Mouse (Mus musculus) lung, adult 18-20 months (tissue): ENCODE measurements at regions not wholly inside any gene's neighbourhood (a gene's known extent, or its start where the extent isn't known, plus 50 kb on each side); places are given as distances from the start of the nearest gene placed in this dataset.
"Not testable (repeated sequence)": the region's sequence is repeated elsewhere in the genome, so short reads cannot be mapped to it uniquely, and the experiment has no call there.

Experiments
- DNase-seq, 2 experiments: peaks; one replicate each; pipeline ENCODE4 v3.0.0; 2022; ENCODE audit warnings: mixed read lengths in 2 of 2

DNA sequence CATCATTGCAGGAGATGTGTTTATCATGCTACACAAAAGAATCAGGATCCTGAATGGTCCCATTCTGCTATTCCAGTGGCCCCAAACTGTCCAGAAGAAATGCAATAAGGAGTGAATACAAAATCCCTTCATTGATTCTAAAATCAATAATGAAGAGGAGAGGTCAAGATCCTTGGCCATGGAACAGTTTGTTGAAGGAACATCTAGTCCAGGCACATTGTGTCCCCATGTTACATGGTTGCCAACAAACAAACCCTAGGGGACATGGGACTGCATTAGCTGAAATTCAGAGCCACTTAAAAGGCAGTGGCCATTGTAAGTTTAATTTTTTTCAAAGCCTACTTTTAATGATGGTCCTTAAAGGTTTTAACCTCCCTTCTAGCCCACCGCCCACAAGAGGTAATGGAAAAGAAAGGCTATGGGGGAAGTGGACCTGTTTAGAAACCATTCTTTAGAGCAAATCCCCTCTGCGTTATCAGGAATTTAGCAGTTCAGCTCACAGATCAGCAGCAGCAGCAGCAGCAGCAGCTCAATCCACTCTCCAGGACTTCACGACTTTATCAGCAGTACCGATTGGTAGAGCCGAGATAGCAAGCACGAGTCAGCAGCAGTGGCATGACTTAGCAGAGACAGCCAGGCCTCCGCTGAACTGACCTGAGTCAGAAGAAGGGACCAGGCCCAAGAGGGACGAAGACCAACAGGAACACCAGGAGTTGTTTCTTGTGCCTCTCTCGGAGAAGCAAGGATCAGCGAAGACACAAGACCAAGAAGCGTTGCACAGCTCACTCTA is 268.3 kb downstream of the Setd4 start:
- no peak for DNase-seq

DNA sequence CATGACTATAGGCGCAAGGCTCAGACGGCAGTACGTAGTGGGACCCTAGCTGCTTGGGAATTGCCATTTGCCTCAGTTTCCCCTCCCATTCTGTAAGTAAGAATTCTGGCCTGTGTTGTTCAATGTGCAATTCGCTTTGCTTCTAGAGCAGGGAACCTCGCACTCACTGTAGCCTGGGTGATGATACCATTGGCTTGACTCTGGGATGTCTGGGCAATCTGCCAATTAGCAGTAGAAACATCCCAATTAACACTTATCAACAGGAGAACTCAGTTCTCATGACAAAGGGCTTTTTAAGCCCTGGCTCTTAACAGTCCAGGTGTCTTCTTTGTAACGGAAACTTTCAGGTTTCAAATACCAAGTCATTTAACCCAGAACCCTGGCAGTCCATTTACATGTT is 270.2 kb downstream of the Setd4 start:
- no peak for DNase-seq

DNA sequence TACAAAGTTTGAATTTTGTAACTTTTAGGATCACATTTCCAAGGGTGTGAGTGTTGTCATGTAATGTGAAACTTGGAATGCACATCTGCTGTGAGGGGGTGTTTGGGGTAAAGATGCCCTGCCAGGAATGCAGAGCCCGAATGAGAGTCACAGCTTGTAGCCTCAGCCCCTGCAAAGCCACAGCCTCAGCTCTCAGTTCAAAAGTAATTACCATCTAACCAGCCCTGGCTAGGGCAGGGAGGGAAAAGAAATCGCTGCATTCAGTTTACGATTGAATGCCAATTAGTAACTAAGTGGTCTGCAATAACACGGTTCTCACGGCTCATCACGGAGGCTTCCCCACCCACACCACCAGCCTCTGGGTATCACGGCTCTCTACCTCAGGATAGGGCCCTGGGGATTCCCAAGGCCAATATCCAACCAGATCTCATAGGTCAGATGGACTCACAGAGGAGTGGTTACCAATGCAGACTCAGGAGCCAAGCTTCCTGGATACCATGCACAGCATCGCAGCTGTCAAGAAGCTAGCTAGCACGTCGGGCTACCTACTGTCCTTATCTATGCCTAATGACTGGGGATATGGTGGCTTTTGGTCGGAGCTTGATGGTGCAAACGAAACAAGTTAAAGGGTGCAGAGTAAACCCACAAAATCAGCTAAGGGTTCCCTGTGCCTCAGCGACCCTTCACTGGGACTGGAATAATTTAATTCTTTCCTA is 275.0 kb downstream of the Setd4 start:
- no peak for DNase-seq

DNA sequence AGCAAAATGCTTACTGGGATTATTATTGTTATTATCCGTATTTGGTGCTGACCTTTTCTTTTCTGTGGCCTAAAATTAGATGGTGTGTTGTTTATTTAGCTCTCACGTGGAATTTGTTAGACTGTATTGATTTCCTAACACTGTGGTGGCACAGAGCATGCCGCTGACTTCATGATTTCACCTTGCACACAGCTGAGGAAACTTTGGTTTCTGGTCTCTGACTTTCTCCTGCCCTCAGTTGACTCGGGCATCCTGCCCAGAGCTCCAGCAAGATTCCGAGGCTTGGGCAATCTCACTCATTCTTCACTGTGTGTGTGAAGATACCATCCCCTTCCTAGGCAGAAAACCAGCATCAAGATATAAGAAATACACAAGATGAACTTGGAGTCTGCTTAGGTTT is 279.0 kb downstream of the Setd4 start:
- peak; percentile 20 to 30 for DNase-seq

DNA sequence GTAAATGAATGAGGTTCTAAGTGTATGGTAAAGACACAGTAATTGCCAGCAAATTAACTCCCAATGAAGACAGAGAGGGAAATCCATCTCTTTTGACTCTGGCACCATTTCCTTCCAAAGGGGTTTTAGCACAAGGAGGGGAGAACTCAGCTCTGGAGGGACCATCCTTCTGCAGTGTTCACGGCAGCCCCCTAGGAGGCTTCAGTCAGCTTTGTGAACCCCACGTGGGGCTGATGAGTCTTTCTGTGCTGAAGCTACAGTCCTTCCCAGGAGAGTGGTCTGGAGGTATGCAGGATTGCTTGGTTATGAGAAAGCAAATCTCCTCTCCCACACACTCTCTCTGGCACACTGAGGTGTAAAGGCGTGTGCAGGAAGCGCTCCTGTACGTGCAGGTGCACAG is 280.7 kb downstream of the Setd4 start:
- DNase-seq: no peak

DNA sequence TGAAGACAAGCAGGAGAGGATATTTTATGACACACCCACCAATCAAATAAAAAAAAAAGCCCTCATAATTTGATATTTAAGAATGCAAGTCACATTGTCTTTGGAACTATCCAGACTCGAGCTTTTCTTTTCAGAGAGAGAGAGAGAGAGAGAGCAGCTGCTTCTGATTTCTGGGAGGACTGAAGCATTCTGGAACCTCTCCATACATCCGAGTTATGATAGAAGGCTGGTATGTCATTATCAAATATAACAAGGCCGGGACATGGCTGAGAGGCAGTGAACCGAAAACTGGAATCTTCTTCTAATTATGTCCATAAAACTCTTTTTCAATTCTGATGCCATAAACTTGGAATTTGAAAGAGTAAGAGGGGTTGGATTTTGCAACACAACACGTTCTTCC is 284.3 kb downstream of the Setd4 start:
- no peak for DNase-seq

DNA sequence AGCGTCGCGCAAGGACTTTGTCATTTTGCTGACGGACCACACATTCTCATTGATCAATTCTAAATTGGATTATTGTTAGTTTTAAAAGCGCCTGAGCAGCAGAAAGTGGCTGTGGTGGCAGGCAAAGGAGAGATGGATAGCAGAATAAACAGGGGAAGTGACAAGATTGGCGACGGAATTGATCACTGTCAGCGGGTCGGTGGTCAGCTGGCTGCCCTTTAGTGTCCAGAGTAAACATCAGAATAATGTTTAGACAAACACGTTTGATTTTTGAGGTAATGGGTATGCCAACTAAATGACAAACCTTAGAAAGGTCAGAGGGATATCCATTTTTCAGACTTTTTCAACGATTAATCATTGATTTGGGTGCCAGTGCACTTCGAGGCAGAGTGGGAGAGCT is 292.2 kb downstream of the Setd4 start:
- DNase-seq: no peak

DNA sequence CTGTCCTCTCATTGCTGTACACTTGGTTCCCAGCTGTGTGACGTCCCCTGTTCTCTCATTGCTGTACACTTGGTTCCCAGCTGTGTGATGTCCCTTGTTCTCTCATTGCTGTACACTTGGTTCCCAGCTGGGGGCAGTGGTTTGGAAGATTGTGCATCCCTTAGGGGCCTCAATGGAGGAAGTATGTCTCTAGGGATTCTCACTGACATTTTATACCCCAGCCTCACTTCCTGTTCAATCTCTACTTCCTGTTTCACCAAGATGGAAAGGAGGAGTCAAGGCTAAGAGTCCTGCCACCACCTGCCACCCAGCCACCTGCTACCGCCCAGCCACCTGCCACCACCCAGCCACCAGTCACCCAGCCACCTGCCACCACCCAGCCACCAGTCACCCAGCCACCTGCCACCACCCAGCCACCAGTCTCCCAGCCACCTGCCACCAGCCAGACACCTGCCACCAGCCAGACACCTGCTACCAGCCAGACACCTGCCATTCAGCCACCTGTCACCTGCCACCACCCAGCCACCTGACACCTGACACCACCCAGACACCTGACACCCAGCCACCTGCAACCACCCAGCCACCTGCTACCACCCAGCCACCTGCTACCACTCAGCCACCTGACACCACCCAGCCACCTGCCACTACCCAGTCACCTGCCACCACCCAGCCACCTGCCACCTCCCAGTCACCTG is 295.1 kb downstream of the Setd4 start:
- DNase-seq: peak; percentile 10 to 31

DNA sequence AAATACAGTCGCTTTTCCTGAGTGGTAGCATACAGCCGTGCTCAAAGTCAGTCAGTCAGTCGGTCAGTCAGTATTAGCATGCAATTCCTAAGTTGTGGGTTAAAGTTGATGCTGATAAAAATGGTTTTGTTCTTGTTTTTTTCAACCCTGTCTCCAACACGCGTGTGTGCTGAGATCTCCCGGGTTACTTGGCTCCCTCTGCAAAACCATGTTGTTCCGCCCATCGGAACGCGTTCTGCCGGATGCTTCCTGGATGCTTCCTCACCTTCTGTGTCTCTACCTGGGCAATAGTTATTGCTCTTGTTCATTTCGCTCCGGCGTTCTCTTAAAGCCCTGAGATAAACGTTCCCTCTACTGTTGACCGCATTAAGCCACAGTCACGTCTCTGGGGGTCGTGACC is 296.9 kb downstream of the Setd4 start:
- no peak for DNase-seq

DNA sequence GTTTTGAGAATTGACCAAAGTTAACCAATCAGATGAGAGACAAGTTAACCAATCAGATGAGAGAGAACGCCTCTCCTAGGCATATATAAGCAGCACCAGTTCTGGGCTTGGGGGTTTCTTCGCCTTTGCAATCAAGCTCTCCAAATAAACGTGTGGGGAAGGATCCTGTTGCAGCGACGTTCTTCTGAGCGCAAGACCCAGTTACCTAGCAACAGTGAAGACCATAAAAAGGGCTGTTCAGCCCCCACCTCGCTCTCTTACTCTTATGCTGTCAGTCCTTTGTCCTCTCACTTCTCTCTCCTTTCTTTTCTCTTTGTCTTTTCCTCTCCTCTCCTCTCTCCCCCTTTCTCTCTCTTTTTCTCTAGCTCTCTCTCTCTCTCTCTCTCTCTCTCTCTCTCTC is 297.7 kb downstream of the Setd4 start:
- not testable (repeated sequence) for DNase-seq

DNA sequence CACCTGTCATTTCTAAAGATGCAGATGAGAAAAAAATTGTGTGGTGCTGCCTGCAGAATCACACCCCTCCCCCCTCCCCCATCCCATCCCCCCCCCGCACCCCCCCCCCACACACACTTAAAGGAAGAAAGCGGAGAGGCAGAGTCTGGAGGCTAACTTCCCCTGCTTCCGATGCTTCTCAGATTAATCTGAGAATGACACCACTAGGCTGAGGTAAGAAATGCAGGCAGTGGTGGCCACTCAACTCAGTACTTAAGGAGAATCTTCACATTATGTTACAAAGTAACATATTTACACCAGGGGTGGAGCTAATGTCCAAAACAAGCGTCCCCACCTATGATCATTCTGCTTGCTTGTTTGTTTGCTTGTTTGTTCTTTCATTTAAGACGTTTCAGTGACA is 309.4 kb downstream of the Setd4 start:
- no peak for DNase-seq

DNA sequence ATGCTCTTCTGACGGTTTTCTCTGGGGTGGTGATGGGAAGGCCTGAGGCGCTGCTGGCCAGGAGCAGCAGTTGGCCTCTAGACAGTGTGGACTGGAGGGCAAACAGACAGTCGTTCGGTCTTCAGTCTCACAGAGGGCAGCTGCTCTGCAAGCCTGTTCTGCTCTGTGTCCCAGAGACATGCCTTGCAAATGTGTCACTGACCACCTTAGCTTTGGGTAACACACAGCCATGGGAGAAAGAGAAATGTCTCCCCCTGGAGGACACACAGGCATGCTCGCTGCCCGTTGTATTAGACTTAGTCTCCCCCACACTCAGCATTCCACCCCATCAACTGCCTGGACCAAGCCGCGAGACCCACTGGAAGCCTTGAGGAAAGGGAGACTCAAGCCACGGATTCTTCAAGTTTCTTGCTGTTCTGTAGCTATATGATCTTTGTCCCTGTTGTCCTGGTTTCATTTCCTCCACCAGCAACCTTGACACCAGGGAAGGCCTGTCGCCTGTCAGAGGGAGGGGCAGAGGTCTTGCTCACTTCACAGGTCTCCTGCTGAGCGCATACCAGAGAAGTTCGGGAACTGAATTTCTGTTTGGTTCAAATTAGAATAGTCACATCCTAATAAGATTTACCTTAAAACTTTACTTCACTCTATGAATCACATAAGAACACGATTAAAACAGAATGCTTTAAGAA is 310.8 kb downstream of the Setd4 start:
- peak; percentile 67 to 77 for DNase-seq

DNA sequence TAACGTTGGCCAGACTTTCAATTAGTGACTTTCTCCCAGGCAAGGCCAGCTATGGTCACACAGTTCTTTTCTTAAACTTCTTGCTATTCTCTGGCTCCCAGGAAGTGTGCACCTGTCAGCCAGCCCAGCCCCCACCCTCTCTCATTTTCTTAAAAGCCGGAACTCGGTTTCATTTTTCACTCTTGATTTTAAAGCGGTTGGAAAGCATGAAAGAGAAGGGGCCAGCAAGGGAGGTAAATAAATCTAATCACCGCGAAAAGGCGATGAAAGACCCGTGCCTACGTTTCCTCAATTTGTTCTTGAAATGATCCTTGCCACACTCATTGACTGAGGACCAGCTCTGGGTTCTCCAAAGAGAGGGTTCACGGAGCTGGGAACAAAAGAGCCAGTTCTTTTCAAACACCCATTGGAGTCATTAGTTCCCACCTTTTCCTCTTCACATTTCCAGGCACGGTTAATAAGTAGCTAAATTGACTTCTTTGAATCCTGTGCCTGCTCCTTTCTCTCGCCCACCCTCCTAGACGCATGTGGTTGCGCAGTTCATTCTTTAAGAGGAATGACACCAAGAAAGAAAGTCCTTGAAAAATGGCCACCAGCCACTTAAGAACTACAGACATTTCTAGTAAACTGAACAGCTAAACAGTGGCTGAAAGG is 311.6 kb downstream of the Setd4 start:
- peak in 1 of 2 experiments; percentile 20 for DNase-seq

DNA sequence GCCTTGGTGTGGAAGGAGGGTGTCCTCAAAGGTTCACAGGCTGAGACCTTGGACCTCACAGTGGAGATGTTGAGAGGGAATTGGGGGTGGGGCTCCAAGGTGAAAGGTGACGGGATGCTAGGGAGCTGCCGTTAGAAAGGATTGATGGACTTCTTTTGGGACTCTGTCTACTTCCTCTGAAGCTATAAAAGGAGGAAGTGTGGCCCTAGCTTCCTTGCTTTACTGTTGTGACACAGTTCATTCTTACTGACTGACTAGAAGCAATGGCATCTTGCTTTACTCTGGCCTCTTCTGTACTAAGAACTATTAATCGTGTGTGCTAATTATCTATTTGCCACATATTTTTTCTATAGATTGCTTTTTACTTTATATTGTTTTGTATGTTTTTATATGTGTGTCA is 315.8 kb downstream of the Setd4 start:
- no peak for DNase-seq

DNA sequence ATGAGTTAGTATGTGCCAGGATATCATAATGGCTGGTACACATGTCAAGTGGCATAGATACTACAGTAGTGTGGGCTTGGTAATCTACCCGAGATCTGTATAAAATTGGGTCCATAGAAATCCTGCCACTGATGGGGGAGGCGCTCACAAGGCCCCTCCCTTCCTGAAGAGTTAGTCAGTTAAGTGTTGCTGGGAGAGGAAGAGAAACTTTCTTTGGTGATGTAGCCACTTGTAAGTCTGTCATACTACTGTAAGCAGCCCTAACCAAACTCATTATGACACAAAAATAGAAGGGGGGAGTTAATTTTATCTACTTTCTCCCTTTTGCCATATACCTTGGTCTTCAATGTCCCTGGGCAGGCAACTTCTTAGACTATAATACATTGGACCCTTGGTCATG is 316.3 kb downstream of the Setd4 start:
- no peak for DNase-seq

DNA sequence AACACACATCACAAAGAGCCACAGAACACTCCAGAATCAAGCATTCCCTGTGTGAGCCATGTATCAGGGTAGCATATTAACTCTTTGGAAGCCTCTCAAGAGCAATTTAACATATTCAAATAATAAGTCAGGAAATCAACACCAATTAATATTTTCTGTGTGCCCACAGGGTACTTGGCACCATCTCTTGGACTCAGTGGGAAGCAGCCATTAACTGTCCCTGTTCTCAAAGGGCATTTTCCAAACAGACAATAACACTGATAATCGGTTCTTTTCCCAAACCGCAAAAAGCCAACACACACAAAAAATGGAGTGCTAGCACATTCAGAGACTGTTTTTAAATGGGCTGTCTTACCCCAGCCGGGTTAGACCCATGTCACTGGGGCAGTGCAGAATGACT is 317.0 kb downstream of the Setd4 start:
- no peak for DNase-seq

DNA sequence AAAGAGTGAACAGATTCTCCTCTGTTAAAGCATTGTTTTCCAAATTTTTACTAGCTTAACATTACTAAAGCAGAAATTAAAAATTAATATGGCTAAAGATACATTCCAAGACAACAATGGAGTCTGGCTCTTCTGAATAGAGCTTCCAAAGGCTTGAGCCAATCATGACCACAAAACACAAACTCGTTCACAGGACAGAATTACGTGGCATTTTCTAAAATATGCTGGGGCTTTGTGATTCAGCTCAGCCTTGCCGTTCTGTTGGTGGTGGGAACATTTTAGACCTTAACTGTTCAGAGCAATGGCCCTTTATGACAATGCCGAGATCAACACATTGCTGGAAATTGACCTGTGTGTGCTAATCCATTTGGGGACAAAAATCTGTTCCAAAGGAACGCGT is 318.7 kb downstream of the Setd4 start:
- no peak for DNase-seq

DNA sequence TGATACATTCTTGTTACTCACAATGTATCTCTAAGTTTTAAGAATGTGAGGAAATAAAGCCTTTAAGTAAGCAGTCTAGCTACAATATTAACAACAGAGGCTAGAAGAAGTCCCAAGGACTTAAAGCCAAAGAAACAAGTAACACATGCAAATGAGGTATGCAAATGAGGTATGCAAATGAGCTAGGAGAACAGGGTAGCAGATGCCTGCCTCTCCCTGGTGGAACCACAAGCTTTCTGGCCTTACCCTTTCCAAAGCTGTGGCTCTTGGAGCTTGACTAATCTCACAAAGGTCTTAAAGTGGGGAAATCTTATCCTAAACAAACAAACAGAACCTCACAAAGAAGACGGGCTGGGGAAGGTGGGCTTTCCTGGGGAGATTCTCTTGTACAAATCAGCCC is 322.1 kb downstream of the Setd4 start:
- DNase-seq: no peak

DNA sequence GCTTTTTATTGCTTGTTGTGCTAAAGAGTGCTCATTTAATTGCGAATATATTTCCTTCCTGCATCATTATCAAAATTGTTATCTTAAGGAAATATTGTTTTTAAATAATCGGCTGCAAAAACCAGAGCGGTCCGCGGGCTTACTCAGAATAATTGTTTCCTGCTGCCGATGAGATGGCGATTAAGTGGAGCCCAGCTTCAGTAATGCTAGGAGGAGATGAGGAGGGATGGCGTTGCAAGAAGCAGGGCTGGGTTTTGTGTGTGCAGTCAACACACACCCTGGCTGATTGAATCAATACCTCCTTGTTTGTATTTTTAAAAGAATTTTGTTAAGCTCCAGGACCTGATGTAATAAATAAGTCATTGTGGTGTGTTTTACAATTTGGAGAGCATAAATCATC is 331.2 kb downstream of the Setd4 start:
- no peak for DNase-seq

DNA sequence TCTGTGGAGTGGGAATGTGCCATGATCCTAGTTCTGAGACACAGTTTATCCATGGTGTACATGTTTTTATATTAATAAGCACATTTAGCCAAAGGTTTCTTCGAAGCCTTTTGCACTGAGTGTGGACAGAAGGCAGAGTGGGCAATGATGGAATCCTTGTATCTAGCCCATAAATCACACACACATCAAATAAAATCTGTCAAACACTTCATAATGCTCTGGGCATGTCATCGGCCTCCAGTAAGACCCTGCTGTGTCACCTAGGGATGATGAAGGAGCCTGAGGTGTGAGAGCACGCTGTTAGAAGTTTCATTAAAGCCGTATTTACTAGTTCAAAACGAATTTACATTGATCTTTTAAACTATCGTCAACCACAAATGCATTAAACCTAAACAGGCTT is 331.7 kb downstream of the Setd4 start:
- DNase-seq: no peak

DNA sequence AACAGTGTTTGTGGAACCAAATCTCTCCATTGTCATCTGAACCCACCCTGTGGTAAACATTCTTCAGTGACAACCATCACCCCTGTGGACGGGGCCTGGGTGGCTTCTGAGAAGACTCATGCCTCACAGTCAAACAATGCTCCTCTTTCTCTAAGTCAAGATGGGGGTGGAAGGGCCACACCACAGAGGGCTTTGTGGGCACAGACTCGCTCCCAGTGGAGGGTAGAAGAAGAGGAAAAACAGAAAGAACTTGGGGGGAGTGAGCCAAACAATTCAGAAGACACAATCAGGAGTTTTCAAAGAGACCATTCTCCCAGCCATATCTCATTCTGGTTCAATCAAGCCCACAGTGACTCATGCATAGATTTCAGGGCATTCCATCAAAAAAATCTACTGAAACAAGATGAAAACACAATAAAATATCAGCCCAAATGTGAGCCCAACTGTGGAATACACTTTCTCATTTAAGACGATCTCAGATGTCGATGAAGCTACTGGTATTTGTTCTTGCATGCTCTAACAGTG is 339.7 kb downstream of the Setd4 start:
- DNase-seq: no peak

DNA sequence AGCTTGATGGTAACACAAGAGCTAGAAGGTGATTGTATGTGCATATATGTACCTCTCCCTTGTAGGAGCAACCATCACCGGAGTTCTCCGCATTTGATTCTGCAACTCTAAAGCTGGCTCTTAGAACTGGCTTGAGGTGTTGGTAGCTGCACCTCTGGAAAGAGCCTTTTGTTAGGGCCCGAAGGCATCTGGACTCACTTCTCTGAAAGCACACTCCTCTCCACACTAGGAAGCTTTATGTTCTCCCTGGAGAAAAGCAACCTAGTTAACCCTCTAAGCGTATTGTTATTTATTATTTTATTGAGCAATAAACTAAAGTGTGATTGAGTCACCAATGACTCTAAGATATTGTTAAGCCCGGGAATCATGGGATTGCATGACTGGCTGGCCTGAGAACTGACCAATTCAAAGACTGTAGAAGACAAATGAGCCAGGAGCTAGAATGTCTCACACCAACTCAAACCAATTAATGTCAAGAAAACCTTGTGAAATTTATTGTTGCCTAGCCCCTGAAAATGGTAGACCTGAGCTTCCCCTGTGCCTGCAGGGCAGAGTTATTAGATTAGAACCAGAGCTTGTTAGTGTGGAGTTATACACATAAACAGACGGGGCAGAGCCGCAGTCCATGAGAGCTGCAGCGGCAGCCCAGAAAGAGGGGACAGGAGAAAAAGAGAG is 340.6 kb downstream of the Setd4 start:
- DNase-seq: no peak
